Mouse (Mus musculus) heart, postnatal 10 days (tissue): Measurements from ENCODE around the gene Rprd2. TPM values are rescaled to one million over a fixed set of nuclear protein-coding genes. Genes with fewer than 3 reads are reported as not detected.
A peak's percentile ranks its signal among the peaks of the same experiment; 100 is the strongest.
"Not testable (repeated sequence)": the region's sequence is repeated elsewhere in the genome, so short reads cannot be mapped to it uniquely, and the experiment has no call there.

Experiments used
- DNase-seq, 2 experiments: peaks; one replicate each; pipeline ENCODE4 v3.0.0; 2021
- intact Hi-C: fragments of 180-260 bp; cut with DNase I; formaldehyde crosslinking; loops from one replicate; pipeline ENCODE4 v1.15.1; 2025
- total RNA-seq, 2 experiments: library from RNA; stranded (reverse); gene quantifications; 2 replicates each; pipeline ENCODE4 v1.2.3; 2021

Gene Rprd2
- total RNA-seq, 2 experiments from 2014 or later = 51.4 to 53.4 TPM

- intact Hi-C loops = loop anchor here (5.0 kb wide), 1 partner anchor 132 kb away; the partner anchor contains the start of gene Adamtsl4
- DNase-seq = peak; percentile 100
Measured at GRCm38 (mm10) chr3:95819351-95819985, 805 bp upstream of the Rprd2 start.

DNA sequence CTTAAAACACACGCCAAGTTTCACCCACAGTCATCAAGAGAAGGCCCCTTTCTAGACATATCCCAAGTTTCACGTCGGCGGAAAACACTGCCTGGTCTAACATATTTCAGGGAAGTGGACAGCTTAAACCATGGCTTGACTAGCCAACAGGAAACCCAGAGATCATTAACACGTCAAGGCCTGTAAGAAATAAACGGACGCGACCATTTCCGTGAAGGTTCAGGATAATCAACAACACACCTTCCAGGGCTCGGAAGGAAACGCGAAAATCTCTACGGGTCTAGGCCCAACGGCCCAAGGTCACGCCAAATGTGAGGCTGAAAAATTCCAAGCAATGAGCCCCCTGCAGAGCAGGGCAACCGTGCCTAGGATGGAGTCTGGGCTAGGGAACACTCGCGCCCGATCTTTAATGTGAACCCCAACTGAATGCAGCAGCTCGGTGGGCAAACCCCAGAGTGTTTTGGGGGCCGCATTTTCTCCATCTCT lies 594 bp downstream of the Rprd2 start:
- DNase-seq = peak; percentile 61 to 74
- intact Hi-C loops = loop anchor here (5.0 kb wide), 1 partner anchor 131 kb away; the partner anchor contains the start of gene Adamtsl4

DNA sequence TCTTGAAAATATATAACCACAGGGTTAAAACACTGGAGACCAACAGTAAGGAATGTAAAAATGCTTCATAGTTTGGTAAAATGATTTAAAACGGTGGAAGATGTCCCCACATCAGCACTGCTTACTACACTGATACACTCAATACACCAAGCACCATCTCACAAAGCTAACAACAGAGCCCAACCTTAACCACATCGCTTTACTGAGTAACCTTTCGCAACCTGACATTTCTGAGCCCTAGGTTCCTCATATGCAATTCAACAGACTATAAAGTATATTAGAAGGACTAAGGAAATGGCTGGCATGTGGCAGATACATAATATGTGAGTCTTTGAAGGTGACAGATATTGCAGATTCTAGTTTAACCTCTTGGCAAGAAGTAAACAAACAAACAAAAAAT lies 2.0 kb downstream of the Rprd2 start:
- intact Hi-C loops = loop anchor here (5.0 kb wide), 1 partner anchor 129 kb away; the partner anchor contains the start of gene Adamtsl4
- no peak for DNase-seq

DNA sequence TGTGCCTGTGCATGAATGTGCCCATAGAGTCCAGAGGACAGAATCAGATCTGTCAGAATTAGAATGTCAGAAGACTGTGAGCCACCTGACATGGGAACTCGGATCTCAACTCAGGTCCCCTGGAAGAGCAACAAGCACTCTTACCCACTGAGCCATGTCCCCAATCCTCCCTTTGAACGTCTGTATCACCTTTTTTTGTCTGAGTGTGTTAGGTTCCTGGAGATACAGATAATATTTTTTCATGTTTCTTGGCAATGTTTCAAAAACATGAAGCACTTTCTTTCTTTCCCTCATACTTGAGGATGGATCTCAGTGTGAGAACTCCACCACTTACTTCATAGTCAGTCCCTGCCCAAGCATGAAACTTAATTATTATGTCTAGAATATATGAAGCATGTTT lies 10.3 kb downstream of the Rprd2 start:
- intact Hi-C loops = no loop called here
- no peak for DNase-seq

- intact Hi-C loops, DNase-seq: not testable (repeated sequence)
Measured at GRCm38 (mm10) chr3:95807630-95808029, 11.0 kb downstream of the Rprd2 start.

DNA sequence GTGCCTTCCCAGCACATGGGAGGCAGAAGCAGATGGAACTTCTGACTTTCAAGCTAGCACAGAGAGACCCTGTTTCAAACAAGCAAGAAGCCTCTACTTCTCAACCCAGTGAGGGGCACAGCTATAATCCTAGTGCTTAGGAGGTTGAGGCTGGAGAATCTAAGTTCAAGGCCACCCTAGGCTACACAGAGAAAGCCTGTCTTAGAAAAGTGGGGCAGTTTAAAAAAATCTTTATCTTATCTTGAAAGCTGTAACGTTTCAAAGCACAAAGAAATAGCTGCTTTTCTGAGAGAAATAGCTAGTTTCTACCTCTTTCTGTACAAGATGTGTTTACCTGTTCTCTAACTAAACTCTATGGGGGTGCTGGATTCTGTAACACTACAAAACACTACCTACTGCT lies 12.0 kb downstream of the Rprd2 start:
- intact Hi-C loops = no loop called here

DNA sequence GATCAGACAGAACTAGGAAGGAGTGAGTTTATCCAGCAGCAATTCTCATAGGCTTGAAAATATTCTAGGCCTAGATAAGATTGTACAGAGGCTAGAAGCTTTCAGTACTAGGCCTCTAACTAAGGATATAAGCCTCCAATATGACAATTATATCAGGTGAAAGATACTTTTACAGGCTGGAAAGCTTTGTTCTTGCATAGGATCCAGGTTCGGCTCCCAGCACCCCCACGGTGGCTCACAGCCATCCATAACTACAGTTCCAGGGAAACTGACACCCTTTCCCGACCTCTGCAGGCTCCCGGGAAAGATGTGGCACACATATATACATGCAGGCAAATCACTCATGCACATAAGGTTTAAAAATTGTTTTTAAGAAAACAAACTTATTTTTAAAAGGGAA lies 14.8 kb downstream of the Rprd2 start:
- intact Hi-C loops = no loop called here
- DNase-seq = no peak

More for the DNA sequence above, 12.0 kb downstream of the Rprd2 start:
- no peak for DNase-seq

DNA sequence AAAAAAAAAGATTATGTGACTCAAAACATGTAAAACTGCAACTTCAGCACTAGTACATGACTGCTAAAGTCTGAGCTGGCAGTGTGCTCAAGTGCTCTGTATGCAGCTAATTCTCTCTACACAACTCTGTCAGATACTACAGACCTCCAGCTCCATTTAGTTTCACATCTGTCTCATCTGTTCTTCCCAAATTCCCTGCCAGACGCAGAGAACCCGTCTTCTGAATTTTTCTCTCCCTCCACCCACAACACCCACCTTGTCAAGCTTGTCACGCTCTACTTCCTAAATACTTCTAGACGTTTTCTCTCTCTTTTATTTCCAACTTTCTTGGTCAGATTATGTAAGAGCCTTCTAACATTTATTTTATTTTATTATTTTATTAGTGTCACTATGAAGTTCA lies 19.9 kb downstream of the Rprd2 start:
- intact Hi-C loops = no loop called here
- DNase-seq = no peak

GRCm38 (mm10) chr3:95794299-95794698 lies 24.4 kb downstream of the Rprd2 start:
- intact Hi-C loops = no loop called here
- DNase-seq = no peak

DNA sequence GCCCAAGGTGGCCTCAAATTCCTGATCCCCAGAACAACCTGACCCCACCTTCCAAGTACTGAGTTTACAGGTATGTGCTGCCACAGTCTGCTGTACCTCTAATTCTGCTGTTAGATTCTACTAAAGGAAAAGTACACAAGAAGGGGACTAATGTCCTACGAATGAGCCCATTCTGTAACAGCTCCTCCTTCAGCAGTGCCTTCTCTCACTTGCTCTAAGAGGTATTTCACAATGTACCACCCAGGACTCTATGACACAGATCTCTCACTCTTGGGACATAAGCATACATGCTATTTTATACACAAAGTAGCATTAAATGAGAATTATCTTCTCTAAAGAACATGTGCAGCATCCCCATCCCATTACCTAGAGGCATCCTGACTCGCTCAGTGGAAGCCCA lies 25.0 kb downstream of the Rprd2 start:
- no peak for DNase-seq
- intact Hi-C loops = no loop called here

DNA sequence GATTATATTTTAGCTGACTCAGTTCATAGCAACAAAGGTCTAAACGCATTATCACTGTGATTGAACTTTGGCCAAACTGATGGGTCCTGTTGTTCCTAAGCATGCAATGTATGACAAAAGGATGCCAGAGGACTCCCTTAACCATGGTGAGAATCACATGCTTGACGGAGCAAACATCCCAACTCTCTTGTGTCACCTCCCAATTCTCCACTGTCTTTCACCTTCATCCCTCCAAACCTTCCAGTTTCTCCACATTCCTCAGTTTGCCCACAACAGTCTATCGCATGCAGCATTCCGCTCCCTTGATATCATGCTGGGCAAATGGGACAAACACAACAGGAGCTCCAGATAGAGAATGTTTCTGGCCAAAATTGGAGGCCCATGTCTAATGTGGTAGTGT lies 33.2 kb downstream of the Rprd2 start:
- no peak for DNase-seq
- intact Hi-C loops = no loop called here

GRCm38 (mm10) chr3:95771985-95772384 lies 46.7 kb downstream of the Rprd2 start:
- intact Hi-C loops = loop anchor here (1.0 to 5.0 kb wide), 3 partner anchors 95 to 255 kb away; no protein-coding TSS in a partner anchor
- peak; percentile 49 to 68 for DNase-seq

DNA sequence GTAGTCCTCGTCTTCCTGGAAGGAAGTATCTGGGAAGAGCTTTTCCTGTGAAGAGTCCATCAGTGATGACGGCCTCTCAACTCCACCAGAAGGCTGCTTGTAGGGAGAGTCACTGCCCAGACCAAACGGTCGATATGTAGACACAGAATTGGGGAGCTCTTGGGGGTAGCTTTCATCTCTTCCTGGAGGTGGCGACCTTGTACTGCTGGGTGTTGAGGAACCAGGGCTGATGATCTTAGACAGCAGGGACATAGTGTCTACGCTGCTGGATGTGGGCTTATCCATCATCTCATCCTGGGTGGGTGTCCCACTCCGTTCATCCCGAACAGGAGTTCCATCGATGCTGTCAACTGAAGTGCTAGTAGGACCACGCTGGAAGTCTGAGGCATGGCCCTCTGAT lies 53.1 kb downstream of the Rprd2 start:
- DNase-seq = no peak
- intact Hi-C loops = no loop called here

GRCm38 (mm10) chr3:95763811-95764210 lies 54.9 kb downstream of the Rprd2 start:
- no peak for DNase-seq
- intact Hi-C loops = no loop called here

- no peak for DNase-seq
- intact Hi-C loops = no loop called here
Measured at GRCm38 (mm10) chr3:95762961-95763360, 55.7 kb downstream of the Rprd2 start.

- DNase-seq = no peak
- intact Hi-C loops = no loop called here
Measured at GRCm38 (mm10) chr3:95761771-95762170, 56.9 kb downstream of the Rprd2 start.

DNA sequence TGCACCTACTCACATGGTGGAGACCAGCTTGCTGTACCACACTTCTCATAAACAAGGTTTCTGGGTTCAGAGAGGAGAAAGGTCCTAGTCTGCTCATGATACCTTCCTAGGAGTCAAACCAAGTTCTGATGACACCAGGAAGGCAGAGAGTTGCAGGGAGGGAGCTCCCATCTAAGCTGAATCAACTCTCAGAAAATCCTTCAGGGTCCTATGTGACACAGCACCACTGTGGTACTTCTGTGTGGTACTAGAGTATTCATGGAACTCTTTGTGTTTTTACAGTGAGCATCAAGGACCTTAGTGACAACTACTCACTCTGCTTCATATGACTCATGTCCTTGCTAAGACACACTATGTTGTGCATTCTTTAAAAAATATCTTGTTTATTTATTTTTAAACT lies 58.0 kb downstream of the Rprd2 start:
- DNase-seq = no peak
- intact Hi-C loops = no loop called here

GRCm38 (mm10) chr3:95760106-95760505 lies 58.6 kb downstream of the Rprd2 start, which contains the start of gene Tars2:
Tars2 (minus strand) TSS chr3:95760206.
- DNase-seq = no peak
- intact Hi-C loops = no loop called here

DNA sequence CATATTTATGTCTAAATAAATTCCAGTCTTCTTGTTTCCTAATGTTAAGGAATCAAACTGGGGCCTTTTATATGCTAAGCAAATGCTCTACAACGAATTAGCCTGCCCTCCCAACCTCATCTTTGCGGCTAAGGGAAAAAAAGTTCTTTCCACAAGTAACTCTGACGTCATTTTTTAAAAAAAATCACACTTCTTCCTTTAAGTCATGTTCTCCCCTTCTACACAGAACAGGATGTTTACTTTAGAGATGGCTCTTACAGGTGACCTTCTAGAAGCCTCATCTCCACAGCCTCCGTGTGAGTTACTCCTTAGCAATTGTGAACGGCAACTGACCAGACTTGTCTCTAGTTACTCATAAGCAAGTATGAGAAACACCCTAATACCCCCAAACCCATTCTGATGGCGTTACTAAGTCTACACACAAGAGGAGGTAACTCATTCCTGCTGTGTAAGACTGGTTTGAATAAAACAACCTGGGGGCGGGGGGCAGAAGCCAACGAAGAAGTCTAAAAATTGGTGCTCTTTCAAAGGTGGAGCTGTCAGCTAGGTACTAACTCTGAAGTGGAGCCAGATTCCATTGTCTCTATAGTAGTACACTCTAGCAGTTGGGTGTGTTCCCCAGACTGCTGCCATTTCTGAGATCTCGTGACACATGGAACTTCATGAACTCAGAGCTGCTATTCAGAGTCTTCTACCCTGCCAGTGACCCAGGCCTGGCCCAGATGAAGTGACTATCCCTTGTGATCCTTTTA lies 60.0 kb downstream of the Rprd2 start:
- no peak for DNase-seq
- intact Hi-C loops = no loop called here

GRCm38 (mm10) chr3:95756808-95757207 lies 61.9 kb downstream of the Rprd2 start:
- intact Hi-C loops = no loop called here
- DNase-seq = no peak

- peak; percentile 96 for DNase-seq
- intact Hi-C loops = no loop called here
Measured at GRCm38 (mm10) chr3:95754345-95755206, 64.1 kb downstream of the Rprd2 start.
